Mouse (Mus musculus) MEL (cell line): ENCODE measurements around the gene Lrig2.

Experiments
- CTCF ChIP-seq, 3 experiments: IDR thresholded peaks in 2 of 3; conservative IDR thresholded peaks in 1 of 3; 2 replicates each; pipeline ENCODE4 v1.5.1; 2011 to 2012; ENCODE audit warnings: low read length in 3 of 3, low read depth in 2 of 3, mild to moderate bottlenecking in 2 of 3, improper control_type of control experiment in 1 of 3, inconsistent platforms in 1 of 3, mixed read lengths in 1 of 3, moderate library complexity in 1 of 3; ENCODE audit not compliant: control insufficient read depth in 1 of 3, insufficient read depth in 1 of 3, poor library complexity in 1 of 3, severe bottlenecking in 1 of 3
- TBP ChIP-seq: IDR thresholded peaks from 2 replicates; pipeline ENCODE4 v1.8.0; 2011; ENCODE audit warnings: low read depth, low read length, improper control_type of control experiment

GRCm38 (mm10) chr3:104383681-104384341 lies 127.9 kb downstream of the Lrig2 start:
- TF ChIP-seq TBP, result no peak
- TF ChIP-seq CTCF (IDR thresholded peaks at IDR 0.05 in 2 of 3, conservative IDR thresholded peaks at IDR 0.05 in 1 of 3; ENCODE audit: control insufficient read depth in 1 of 3, insufficient read depth in 1 of 3, low read depth in 2 of 3, low read length in 3 of 3, poor library complexity in 1 of 3, severe bottlenecking in 1 of 3), result no peak
